Mouse (Mus musculus): ENCODE results near the gene Hoxb4. TPM values are rescaled to one million over a fixed set of nuclear protein-coding genes. Genes with fewer than 3 reads are reported as not detected.
A peak's percentile ranks its signal among the peaks of the same experiment; 100 is the strongest.

The Hoxb4 gene
- polyA plus RNA-seq, 1 experiment from 2014 or later, result 10.2 TPM

- WGBS, result 6% methylated on average over 10 of the region's 10 CpGs
- Histone ChIP-seq H3K9ac (peak within 1 kb of the TSS; percentile 100), H3K4me3 (peak within 1 kb of the TSS; percentile 65), H3K27ac (peak within 1 kb of the TSS; percentile 100), H3K4me1 (peaks cover 60% of the 10 kb centered on the region), H3K9me3 (no peaks in the 10 kb centered on the region), H3K27me3 (replicated peaks) (no peaks in the 10 kb centered on the region), H3K36me3 (peaks cover 16% of the 10 kb centered on the region; the same call in 1 of the 2 replicates), H3K4me2 (replicated peaks) (peak within 1 kb of the TSS; percentile 100)
- ATAC-seq (ENCODE audit: low FRiP score, low read depth), result no peak
These were observed 5.1 kb downstream of the Hoxb4 start, which contains the start of gene Hoxb3 for GRCm38 (mm10) chr11:96323154-96323553. TSS of gene Hoxb3 (plus strand) at chr11:96323326.

DNA sequence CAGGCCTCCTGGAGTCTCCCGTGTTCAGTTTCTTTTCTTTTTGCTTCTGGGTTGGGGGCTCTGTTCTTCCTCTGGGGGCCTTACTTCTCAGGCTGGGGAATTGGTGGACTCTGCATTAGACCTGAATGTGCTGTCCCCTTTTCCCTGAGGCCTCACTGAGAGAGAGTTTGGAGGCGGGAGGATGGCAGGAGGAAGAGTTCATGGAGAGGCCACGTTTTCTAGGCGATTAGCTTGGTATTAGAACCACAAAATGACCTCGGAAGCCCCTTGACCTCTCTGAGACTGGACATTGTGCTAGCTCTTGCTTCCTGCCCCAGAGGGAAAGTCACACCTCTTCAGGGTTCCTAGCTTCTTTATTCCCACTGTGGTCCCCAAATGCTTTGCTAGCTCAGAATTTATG is 6.1 kb downstream of the Hoxb4 start:
- Histone ChIP-seq H3K9ac (peak overlapping the region; percentile 100), H3K9me3 (no peaks in the 10 kb centered on the region), H3K4me1 (peaks cover 68% of the 10 kb centered on the region), H3K4me2 (replicated peaks) (peak overlapping the region; percentile 100), H3K27me3 (replicated peaks) (no peaks in the 10 kb centered on the region), H3K4me3 (peak overlapping the region; percentile 65), H3K36me3 (peaks cover 16% of the 10 kb centered on the region; the same call in 1 of the 2 replicates), H3K27ac (peak overlapping the region; percentile 100)
- ATAC-seq (ENCODE audit: low FRiP score, low read depth), result no peak
- 3% methylated on average over 5 of the region's 5 CpGs for whole genome bisulfite sequencing

DNA sequence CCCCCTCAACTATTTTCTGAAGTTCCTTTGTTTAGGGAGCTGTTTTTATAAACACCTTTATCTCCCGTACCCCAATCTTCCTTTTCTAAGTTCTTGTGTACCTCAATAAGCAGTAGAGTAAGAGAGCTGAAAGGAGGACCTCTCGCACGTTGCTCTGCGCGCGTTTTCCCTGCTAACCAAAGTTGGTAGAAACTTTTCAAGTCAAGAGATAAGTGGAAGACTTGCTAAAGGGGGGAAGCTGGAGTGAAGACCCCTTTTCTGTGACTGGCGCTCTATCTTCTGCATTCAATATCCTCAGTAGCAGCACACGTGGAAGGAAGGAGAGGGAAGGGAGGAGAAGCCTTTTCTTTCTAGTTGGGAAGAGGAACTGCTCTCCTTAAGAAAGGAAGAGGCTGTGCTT is 6.9 kb downstream of the Hoxb4 start:
- Histone ChIP-seq H3K27me3 (replicated peaks) (no peaks in the 10 kb centered on the region), H3K4me2 (replicated peaks) (peak overlapping the region; percentile 100), H3K4me1 (peaks cover 75% of the 10 kb centered on the region), H3K27ac (peak overlapping the region; percentile 100), H3K4me3 (peak overlapping the region; percentile 65), H3K9ac (peak overlapping the region; percentile 100), H3K9me3 (no peaks in the 10 kb centered on the region), H3K36me3 (peaks cover 16% of the 10 kb centered on the region; the same call in 1 of the 2 replicates)
- no peak for ATAC-seq (ENCODE audit: low FRiP score, low read depth)
- WGBS, result 2% methylated on average over 8 of the region's 8 CpGs

DNA sequence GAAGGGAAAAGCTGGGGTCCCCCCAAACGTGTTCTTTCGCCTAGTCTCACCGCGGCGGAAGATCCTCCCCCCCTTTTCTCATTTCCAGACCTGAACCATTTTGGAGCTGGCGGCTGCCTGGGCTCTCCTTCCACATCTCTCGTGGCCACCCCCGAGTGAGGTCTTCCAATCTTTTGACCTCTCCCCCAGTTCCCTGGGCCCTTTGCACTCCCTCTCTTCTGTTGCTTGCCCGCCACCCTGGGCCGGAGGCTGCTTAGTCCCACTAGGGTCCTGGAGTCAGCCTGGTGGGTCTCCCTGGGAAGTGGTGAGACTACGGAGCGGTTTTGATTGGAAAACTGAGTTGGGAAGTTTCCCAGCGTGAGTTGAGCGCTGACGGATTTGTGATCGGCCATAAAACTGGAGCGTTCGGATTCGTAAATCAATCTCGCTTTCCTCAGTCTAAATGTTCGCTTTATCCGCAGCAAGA is 7.7 kb downstream of the Hoxb4 start:
- Histone ChIP-seq H3K27ac (peak overlapping the region; percentile 100), H3K4me2 (replicated peaks) (peak overlapping the region; percentile 100), H3K27me3 (replicated peaks) (no peaks in the 10 kb centered on the region), H3K9me3 (no peaks in the 10 kb centered on the region), H3K36me3 (peaks cover 17% of the 10 kb centered on the region), H3K4me1 (peaks cover 80% of the 10 kb centered on the region), H3K4me3 (peak overlapping the region; percentile 65), H3K9ac (peak overlapping the region; percentile 100)
- no peak for ATAC-seq (ENCODE audit: low FRiP score, low read depth)
- 2% methylated on average over 22 of the region's 22 CpGs for WGBS

- H3K27ac ChIP-seq, result peak overlapping the region; percentile 100
- ATAC-seq (ENCODE audit: low FRiP score, low read depth), result no peak
- H3K27me3 ChIP-seq (replicated peaks), result no peaks in the 10 kb centered on the region
- H3K4me2 ChIP-seq (replicated peaks), result peak overlapping the region; percentile 100
- peaks cover 82% of the 10 kb centered on the region for H3K4me1 ChIP-seq
- no peaks in the 10 kb centered on the region for H3K9me3 ChIP-seq
- H3K4me3 ChIP-seq, result peak overlapping the region; percentile 65
- WGBS, result 1% methylated on average over 12 of the region's 12 CpGs
- peaks cover 17% of the 10 kb centered on the region for H3K36me3 ChIP-seq
- peak overlapping the region; percentile 100 for H3K9ac ChIP-seq
These were observed 8.6 kb downstream of the Hoxb4 start for GRCm38 (mm10) chr11:96326705-96327104.

DNA sequence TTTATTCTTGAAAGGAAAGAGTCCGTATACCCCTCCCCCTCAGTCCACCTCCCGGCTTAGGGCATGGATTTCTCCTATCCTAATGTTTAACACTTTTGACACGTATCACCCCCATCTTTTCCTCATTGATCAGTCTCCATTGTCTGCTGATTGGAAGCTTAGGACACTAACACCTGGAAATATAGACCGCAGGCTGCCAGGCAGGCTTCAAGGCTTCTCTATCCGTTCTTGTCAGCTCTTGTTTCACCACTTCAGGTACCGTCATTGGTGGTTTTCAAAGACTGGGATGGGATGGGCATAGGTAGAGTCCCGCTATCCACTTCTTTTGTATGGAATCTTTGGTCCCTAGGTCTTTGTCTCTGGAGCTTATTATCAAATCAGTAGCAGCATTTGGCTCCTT is 9.1 kb downstream of the Hoxb4 start:
- Histone ChIP-seq H3K9me3 (no peaks in the 10 kb centered on the region), H3K27me3 (replicated peaks) (no peaks in the 10 kb centered on the region), H3K27ac (peak overlapping the region; percentile 100), H3K4me3 (peak overlapping the region; percentile 65), H3K9ac (peak overlapping the region; percentile 100), H3K36me3 (peaks cover 21% of the 10 kb centered on the region), H3K4me1 (peaks cover 82% of the 10 kb centered on the region), H3K4me2 (replicated peaks) (peak overlapping the region; percentile 100)
- no peak for ATAC-seq (ENCODE audit: low FRiP score, low read depth)
- WGBS, result 3% methylated on average over 7 of the region's 7 CpGs

DNA sequence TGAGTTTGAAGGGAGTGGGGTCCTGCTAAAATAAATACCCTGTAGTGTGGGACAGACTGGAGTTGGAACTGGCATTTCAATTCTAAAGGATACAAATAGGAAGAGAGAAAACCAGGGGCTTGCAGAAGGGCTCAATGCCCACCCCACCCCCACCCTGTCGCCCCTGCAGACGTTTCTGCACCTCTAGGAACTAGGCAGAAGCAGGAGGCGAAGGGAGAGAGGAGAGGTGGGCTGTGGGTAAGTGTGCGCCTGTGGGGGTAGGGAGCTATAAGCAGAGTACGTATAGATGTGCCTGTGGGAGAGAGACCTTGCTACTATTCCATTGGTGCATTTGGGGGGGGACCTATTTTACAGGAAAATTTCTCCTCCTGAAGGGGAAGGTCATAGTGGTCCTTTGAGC is 9.7 kb downstream of the Hoxb4 start:
- Histone ChIP-seq H3K36me3 (peaks cover 27% of the 10 kb centered on the region), H3K27ac (peak overlapping the region; percentile 100), H3K9ac (peak overlapping the region; percentile 100), H3K4me3 (peak overlapping the region; percentile 65), H3K27me3 (replicated peaks) (no peaks in the 10 kb centered on the region), H3K4me1 (peaks cover 82% of the 10 kb centered on the region), H3K9me3 (no peaks in the 10 kb centered on the region), H3K4me2 (replicated peaks) (peak overlapping the region; percentile 100)
- WGBS, result 7% methylated on average over 5 of the region's 5 CpGs
- ATAC-seq (ENCODE audit: low FRiP score, low read depth), result peak; percentile 54; the same call in 1 of the 2 replicates

DNA sequence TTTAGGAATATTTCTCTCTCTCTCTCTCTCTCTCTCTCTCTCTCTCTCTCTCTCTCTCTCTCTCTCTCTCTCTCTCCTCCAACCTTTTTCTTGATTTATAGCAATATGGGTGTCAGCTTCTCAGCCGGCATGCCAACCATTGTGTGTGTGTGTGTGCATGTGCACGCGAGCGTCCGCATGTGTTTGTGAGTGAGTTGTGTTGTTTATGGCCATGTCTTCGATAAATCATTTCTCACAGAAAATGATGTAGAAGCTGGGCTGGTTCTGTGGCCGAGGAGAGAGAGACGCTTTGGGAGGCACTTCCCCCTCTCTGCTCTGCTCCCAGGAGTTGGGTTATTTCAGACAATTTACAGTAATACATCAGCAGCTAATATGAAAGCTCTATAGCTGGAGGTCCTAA is 10.5 kb downstream of the Hoxb4 start:
- Histone ChIP-seq H3K9me3 (no peaks in the 10 kb centered on the region), H3K4me1 (peaks cover 86% of the 10 kb centered on the region), H3K4me2 (replicated peaks) (peak overlapping the region; percentile 100), H3K27me3 (replicated peaks) (no peaks in the 10 kb centered on the region), H3K9ac (peak overlapping the region; percentile 100), H3K36me3 (peaks cover 32% of the 10 kb centered on the region), H3K27ac (peak overlapping the region; percentile 100), H3K4me3 (peak overlapping the region; percentile 65)
- 2% methylated on average over 8 of the region's 8 CpGs for WGBS
- ATAC-seq (ENCODE audit: low FRiP score, low read depth), result no peak

- no peaks in the 10 kb centered on the region for H3K9me3 ChIP-seq
- H3K9ac ChIP-seq, result peak overlapping the region; percentile 100
- H3K4me2 ChIP-seq (replicated peaks), result peak overlapping the region; percentile 100
- H3K4me1 ChIP-seq, result peaks cover 94% of the 10 kb centered on the region
- WGBS, result 1% methylated on average over 8 of the region's 8 CpGs
- peak overlapping the region; percentile 65 for H3K4me3 ChIP-seq
- H3K36me3 ChIP-seq, result peaks cover 27% of the 10 kb centered on the region
- H3K27ac ChIP-seq, result peak overlapping the region; percentile 100
- H3K27me3 ChIP-seq (replicated peaks), result no peaks in the 10 kb centered on the region
- ATAC-seq (ENCODE audit: low FRiP score, low read depth), result no peak
These were observed 14.0 kb downstream of the Hoxb4 start for GRCm38 (mm10) chr11:96332105-96332504.

DNA sequence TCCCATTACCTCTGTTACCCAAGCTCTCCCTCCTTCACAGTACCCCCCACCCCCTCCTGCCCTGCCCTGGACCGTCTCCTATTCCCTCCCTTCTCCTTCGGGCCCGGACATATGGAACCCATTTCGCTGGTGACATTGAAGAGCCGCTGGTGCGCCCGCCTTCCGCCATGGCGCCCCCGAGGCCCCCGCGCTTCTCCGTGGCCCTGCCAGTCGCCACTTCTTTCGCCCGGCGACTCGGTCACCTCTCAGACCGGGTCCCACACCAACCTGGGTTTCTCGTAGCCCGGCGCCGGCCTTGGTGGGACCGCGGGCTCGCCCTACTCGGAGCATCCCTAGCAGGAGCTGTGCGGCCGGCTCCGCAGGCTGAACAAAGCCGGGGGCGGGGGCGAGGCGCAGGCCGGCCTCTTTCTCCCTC is 14.6 kb downstream of the Hoxb4 start:
- Histone ChIP-seq H3K4me1 (peaks cover 94% of the 10 kb centered on the region), H3K4me3 (peak overlapping the region; percentile 65), H3K27me3 (replicated peaks) (no peaks in the 10 kb centered on the region), H3K4me2 (replicated peaks) (peak overlapping the region; percentile 100), H3K36me3 (peaks cover 27% of the 10 kb centered on the region), H3K9me3 (no peaks in the 10 kb centered on the region), H3K27ac (peak overlapping the region; percentile 100), H3K9ac (peak overlapping the region; percentile 100)
- 2% methylated on average over 35 of the region's 35 CpGs for WGBS
- ATAC-seq (ENCODE audit: low FRiP score, low read depth), result no peak

GRCm38 (mm10) chr11:96333241-96334001 is 15.4 kb downstream of the Hoxb4 start:
- peak overlapping the region; percentile 100 for H3K4me2 ChIP-seq (replicated peaks)
- peak overlapping the region; percentile 65 for H3K4me3 ChIP-seq
- no peak for ATAC-seq (ENCODE audit: low FRiP score, low read depth)
- no peaks in the 10 kb centered on the region for H3K9me3 ChIP-seq
- H3K9ac ChIP-seq, result peak overlapping the region; percentile 100
- 3% methylated on average over 17 of the region's 17 CpGs for WGBS
- peak overlapping the region; percentile 100 for H3K27ac ChIP-seq
- H3K27me3 ChIP-seq (replicated peaks), result no peaks in the 10 kb centered on the region
- H3K4me1 ChIP-seq, result peaks cover 98% of the 10 kb centered on the region
- peaks cover 27% of the 10 kb centered on the region for H3K36me3 ChIP-seq

- Histone ChIP-seq H3K9ac (peak overlapping the region; percentile 100), H3K4me3 (peak overlapping the region; percentile 65), H3K4me1 (peaks cover 98% of the 10 kb centered on the region), H3K27me3 (replicated peaks) (no peaks in the 10 kb centered on the region), H3K4me2 (replicated peaks) (peak overlapping the region; percentile 100), H3K9me3 (no peaks in the 10 kb centered on the region), H3K27ac (peak overlapping the region; percentile 100), H3K36me3 (peaks cover 27% of the 10 kb centered on the region)
- 7% methylated on average over 2 of the region's 2 CpGs for WGBS
- no peak for ATAC-seq (ENCODE audit: low FRiP score, low read depth)
These were observed 15.9 kb downstream of the Hoxb4 start for GRCm38 (mm10) chr11:96334002-96334364.
